Mouse (Mus musculus): ENCODE measurements around the gene Zcwpw1.

DNA sequence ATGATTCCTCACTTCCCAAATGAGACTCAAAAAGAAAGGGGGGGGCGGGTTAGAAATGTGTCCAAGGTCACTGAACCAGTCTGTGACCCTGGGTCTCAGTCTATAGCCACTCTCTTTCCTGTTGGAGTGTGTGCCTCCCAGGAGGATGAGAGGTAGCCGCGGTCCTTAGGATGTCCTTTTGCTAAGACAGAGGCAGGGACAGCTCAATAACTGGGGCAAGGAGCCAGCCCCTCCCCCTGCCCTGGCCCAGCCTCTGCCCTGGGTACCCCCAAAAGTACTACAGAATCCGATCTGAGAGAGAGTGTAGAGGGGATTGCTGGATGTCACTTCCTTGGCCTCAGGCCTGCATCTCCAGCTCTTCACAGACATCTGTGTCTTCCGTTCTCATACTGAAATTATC lies 32.2 kb upstream of the Zcwpw1 start:
- TF ChIP-seq EP300 (IDR thresholded peaks at IDR 0.05; ENCODE audit: insufficient read depth, low read depth, low read length) (no peak), POLR2A (IDR thresholded peaks at IDR 0.05; ENCODE audit: insufficient read depth, low read length) (no peak)
